Mouse (Mus musculus) bone marrow, adult 2 months (tissue): ENCODE results near the gene Itih5.

Experiments used
- CTCF ChIP-seq: fragments of 200-500 bp; IDR thresholded peaks from 2 replicates; pipeline ENCODE4 v1.5.1; 2011; ENCODE audit warnings: low read length, control low read depth; ENCODE audit not compliant: control insufficient read depth, insufficient read depth
- POLR2A ChIP-seq: fragments of 200-500 bp; IDR thresholded peaks from 2 replicates; pipeline ENCODE4 v1.6.1; 2011; ENCODE audit warnings: low read depth, mild to moderate bottlenecking, control low read depth, low read length, borderline replicate concordance; ENCODE audit not compliant: control insufficient read depth

GRCm38 (mm10) chr2:10147176-10147575 is 6.2 kb upstream of the Itih5 start:
- no peak for TF ChIP-seq POLR2A
- no peak for TF ChIP-seq CTCF
